Mouse (Mus musculus): ENCODE results near the gene Cox7b2. TPM values are rescaled to one million over a fixed set of nuclear protein-coding genes. Genes with fewer than 3 reads are reported as not detected.

The Cox7b2 gene
- 8.5 TPM for polyA plus RNA-seq (2014; fragmentation: Illumina TruSeq; extraction: RNeasy Lipid Tissue Mini Kit (QIAGEN cat#74804); ENCODE audit: low read depth, low replicate concordance)

DNA sequence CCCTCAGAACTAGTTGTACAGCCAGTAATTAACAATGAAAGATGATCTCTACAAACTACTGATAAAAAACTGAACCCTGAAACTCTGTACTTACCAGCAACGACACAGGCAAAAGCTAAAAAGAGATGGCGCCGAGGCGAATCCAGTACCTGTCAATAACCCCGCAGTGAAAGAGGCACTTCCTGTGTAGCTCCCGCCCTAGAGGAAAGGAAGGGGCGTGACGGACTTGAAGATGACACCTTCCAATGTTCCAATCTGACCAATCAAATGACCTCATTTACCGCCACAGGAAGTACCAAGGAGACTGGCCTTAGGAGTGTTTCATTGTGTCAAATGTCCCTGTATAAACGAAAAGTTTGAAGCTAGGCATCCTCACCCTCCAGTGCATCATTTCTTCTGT is at the start of gene Cox7b2:
TSS of gene Cox7b2 (minus strand) at position 127 of the 400 bp plus-strand sequence.

Other genes with a start within 250 kb of the Cox7b2 start
- 2.9 TPM for gene Gabrb1, start 109.9 kb upstream of the Cox7b2 start, polyA plus RNA-seq (2014; fragmentation: Illumina TruSeq; extraction: RNeasy Lipid Tissue Mini Kit (QIAGEN cat#74804); ENCODE audit: low read depth, low replicate concordance)
- gene Gabra4, start 110.1 kb upstream of the Cox7b2 start, polyA plus RNA-seq (2014; fragmentation: Illumina TruSeq; extraction: RNeasy Lipid Tissue Mini Kit (QIAGEN cat#74804); ENCODE audit: low read depth, low replicate concordance) = 4.5 TPM

All from adipose tissue, adult 10 weeks (tissue).